Mouse (Mus musculus): ENCODE results near the gene Cdh23.
A peak's percentile ranks its signal among the peaks of the same experiment; 100 is the strongest.

Gene Cdh23

GRCm38 (mm10) chr10:60635568-60636295 lies 60.6 kb downstream of the Cdh23 start:
- peak in 1 of 2 experiments; percentile 8 for DNase-seq (ENCODE audit: low spot score in 2 of 2)

GRCm38 (mm10) chr10:60634391-60634790 lies 61.9 kb downstream of the Cdh23 start:
- no peak for DNase-seq (ENCODE audit: low spot score in 2 of 2)

GRCm38 (mm10) chr10:60626086-60626485 lies 70.2 kb downstream of the Cdh23 start:
- DNase-seq (ENCODE audit: low spot score in 2 of 2), result no peak

- DNase-seq (ENCODE audit: low spot score in 2 of 2), result no peak
Measured at GRCm38 (mm10) chr10:60625511-60625910, 70.8 kb downstream of the Cdh23 start.

GRCm38 (mm10) chr10:60624945-60625344 lies 71.3 kb downstream of the Cdh23 start:
- no peak for DNase-seq (ENCODE audit: low spot score in 2 of 2)

GRCm38 (mm10) chr10:60624217-60624708 lies 72.0 kb downstream of the Cdh23 start:
- no peak for DNase-seq (ENCODE audit: low spot score in 2 of 2)

- DNase-seq (ENCODE audit: low spot score in 2 of 2), result no peak
Measured at GRCm38 (mm10) chr10:60622836-60623235, 73.5 kb downstream of the Cdh23 start.

- no peak for DNase-seq (ENCODE audit: low spot score in 2 of 2)
Measured at GRCm38 (mm10) chr10:60621470-60622170, 74.7 kb downstream of the Cdh23 start.

GRCm38 (mm10) chr10:60615898-60616297 lies 80.4 kb downstream of the Cdh23 start:
- no peak for DNase-seq (ENCODE audit: low spot score in 2 of 2)

- no peak for DNase-seq (ENCODE audit: low spot score in 2 of 2)
Measured at GRCm38 (mm10) chr10:60612893-60613292, 83.4 kb downstream of the Cdh23 start.

GRCm38 (mm10) chr10:60607166-60607565 lies 89.1 kb downstream of the Cdh23 start:
- DNase-seq (ENCODE audit: low spot score in 2 of 2), result no peak

GRCm38 (mm10) chr10:60606661-60607060 lies 89.6 kb downstream of the Cdh23 start:
- no peak for DNase-seq (ENCODE audit: low spot score in 2 of 2)

GRCm38 (mm10) chr10:60602235-60602634 lies 94.1 kb downstream of the Cdh23 start:
- no peak for DNase-seq (ENCODE audit: low spot score in 2 of 2)

GRCm38 (mm10) chr10:60595166-60595565 lies 101.1 kb downstream of the Cdh23 start:
- DNase-seq (ENCODE audit: low spot score in 2 of 2), result no peak

- DNase-seq (ENCODE audit: low spot score in 2 of 2), result no peak
Measured at GRCm38 (mm10) chr10:60592881-60593575, 103.3 kb downstream of the Cdh23 start.

- no peak for DNase-seq (ENCODE audit: low spot score in 2 of 2)
Measured at GRCm38 (mm10) chr10:60591281-60591680, 105.0 kb downstream of the Cdh23 start.

GRCm38 (mm10) chr10:60590241-60590640 lies 106.0 kb downstream of the Cdh23 start:
- DNase-seq (ENCODE audit: low spot score in 2 of 2), result no peak

GRCm38 (mm10) chr10:60585691-60586090 lies 110.6 kb downstream of the Cdh23 start:
- no peak for DNase-seq (ENCODE audit: low spot score in 2 of 2)

- DNase-seq (ENCODE audit: low spot score in 2 of 2), result no peak
Measured at GRCm38 (mm10) chr10:60582956-60583355, 113.3 kb downstream of the Cdh23 start.

GRCm38 (mm10) chr10:60580666-60581065 lies 115.6 kb downstream of the Cdh23 start:
- DNase-seq (ENCODE audit: low spot score in 2 of 2), result no peak

GRCm38 (mm10) chr10:60578738-60579538 lies 117.4 kb downstream of the Cdh23 start:
- no peak for DNase-seq (ENCODE audit: low spot score in 2 of 2)
